8 mouse cellular contexts compared by ENCODE assay signal in the genomic region with DNA sequence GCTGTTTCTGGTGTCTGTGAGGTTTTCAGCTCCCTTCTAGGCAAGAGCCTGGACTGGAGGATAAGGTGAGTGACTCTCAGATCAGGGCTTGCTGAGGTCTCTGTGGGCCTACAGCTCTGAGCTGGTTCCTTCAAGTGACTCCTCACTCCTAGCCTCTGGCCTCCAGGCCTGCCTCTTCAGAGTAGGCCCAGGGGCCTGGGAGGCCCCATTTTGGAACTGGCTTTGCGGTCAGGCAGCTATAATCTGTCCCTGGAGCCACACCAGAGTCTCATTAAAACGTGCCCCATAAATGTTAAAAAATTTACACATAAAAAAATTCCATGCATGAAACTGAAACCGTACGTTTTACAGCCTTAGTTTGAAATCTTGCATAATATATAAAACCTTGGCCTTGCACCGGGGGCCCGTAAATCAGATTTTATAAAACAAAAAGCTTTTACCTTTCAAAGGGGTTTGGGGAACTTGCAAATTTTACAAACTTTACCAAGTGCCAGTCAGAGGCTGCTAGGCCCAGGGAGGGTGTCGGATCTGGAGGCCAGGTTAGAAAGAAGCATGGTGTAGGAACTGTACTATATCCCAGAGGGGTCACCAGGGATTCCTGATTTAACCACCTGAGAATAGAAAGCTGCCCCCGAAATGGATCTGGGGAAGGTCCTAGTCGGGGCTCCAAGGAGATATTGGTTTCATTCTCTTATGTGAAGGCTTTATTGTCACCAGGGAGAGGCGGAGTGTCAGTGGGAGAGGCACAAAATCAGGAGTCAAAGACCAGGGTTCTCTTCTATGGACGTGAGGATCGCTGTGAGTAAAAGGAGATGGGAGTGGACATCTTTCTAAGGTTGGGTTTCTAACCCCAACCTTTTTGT.
DNase-seq lines count a peak whose midpoint lies in the region; ATAC-seq and TF ChIP-seq lines count a peak whose summit lies in the region.
"Had no signal": no experiment of that assay in that cellular context is flagged by ENCODE, and none has a peak within 500 bp of the region (broad histone marks: within the 10 kb centered on the region; RNA-seq: fewer than 3 reads in every experiment).

No protein-coding gene starts in this region.

- peaks cover 17% of the 10 kb centered on the region for H3K4me1 ChIP-seq in embryonic facial prominence, embryonic 15.5 days
- H3K4me1 ChIP-seq in forebrain, embryonic 16.5 days (replicated peaks; ENCODE audit: control insufficient read depth, insufficient read depth, low read length): peaks cover 7% of the 10 kb centered on the region
- peaks cover 8% of the 10 kb centered on the region for H3K4me1 ChIP-seq in midbrain, postnatal 0 days (ENCODE audit: insufficient read depth, low read length)

- no peak overlapping the region for H3K9ac ChIP-seq in embryonic facial prominence, embryonic 15.5 days
- H3K9ac ChIP-seq in forebrain, embryonic 16.5 days (replicated peaks; ENCODE audit: low read depth, low read length): no peak overlapping the region
- H3K9ac ChIP-seq in midbrain, postnatal 0 days (replicated peaks; ENCODE audit: low read length, poor library complexity, severe bottlenecking): no peak overlapping the region

- H3K9me3 ChIP-seq in embryonic facial prominence, embryonic 15.5 days (replicated peaks): no peaks in the 10 kb centered on the region
- H3K9me3 ChIP-seq in forebrain, embryonic 16.5 days (ENCODE audit: control insufficient read depth, low read length): no peaks in the 10 kb centered on the region; the same call in 1 of the 2 replicates
- H3K9me3 ChIP-seq in midbrain, postnatal 0 days (ENCODE audit: low read length): no peaks in the 10 kb centered on the region

- no peaks in the 10 kb centered on the region for H3K36me3 ChIP-seq in embryonic facial prominence, embryonic 15.5 days
- no peaks in the 10 kb centered on the region for H3K36me3 ChIP-seq in forebrain, embryonic 16.5 days (ENCODE audit: control insufficient read depth, insufficient read depth)
- no peaks in the 10 kb centered on the region for H3K36me3 ChIP-seq in midbrain, postnatal 0 days (ENCODE audit: insufficient read depth, low read length)

- H3K4me3 ChIP-seq in embryonic facial prominence, embryonic 15.5 days (replicated peaks): no peak overlapping the region
- H3K4me3 ChIP-seq in forebrain, embryonic 16.5 days (replicated peaks; ENCODE audit: low read length): no peak overlapping the region
- H3K4me3 ChIP-seq in midbrain, postnatal 0 days (ENCODE audit: low read depth, low read length): no peak overlapping the region
- H3K4me3 ChIP-seq: myocyte had no signal

- H3K4me2 ChIP-seq in embryonic facial prominence, embryonic 15.5 days (replicated peaks): no peak overlapping the region
- H3K4me2 ChIP-seq in forebrain, embryonic 16.5 days (ENCODE audit: low read length): no peak overlapping the region
- H3K4me2 ChIP-seq in midbrain, postnatal 0 days (ENCODE audit: low read depth, low read length, poor library complexity, severe bottlenecking): no peak overlapping the region

- H3K27ac ChIP-seq in embryonic facial prominence, embryonic 15.5 days (replicated peaks): peak overlapping the region; percentile 58; the same call in 1 of the 2 replicates
- H3K27ac ChIP-seq in forebrain, embryonic 16.5 days (ENCODE audit: low read length): no peak overlapping the region
- H3K27ac ChIP-seq in midbrain, postnatal 0 days (ENCODE audit: low read depth, low read length): no peak overlapping the region

- no peak for ATAC-seq in embryonic facial prominence, embryonic 15.5 days (ENCODE audit: insufficient number of reproducible peaks, low FRiP score, low TSS enrichment, low read depth)
- ATAC-seq in forebrain, embryonic 16.5 days: peak; percentile 6
- peak; percentile 31; the same call in 1 of the 2 replicates for ATAC-seq in midbrain, postnatal 0 days (ENCODE audit: low FRiP score)

- WGBS in embryonic facial prominence, embryonic 15.5 days: 63% methylated on average over 12 of the region's 12 CpGs
- 71% methylated on average over 12 of the region's 12 CpGs for WGBS in forebrain, embryonic 16.5 days
- 62% methylated on average over 12 of the region's 12 CpGs for WGBS in midbrain, postnatal 0 days

- no peak for TF ChIP-seq CTCF in midbrain, postnatal 0 days (IDR thresholded peaks at IDR 0.05)

- no peaks in the 10 kb centered on the region for H3K27me3 ChIP-seq in embryonic facial prominence, embryonic 15.5 days
- no peaks in the 10 kb centered on the region for H3K27me3 ChIP-seq in forebrain, embryonic 16.5 days (replicated peaks; ENCODE audit: control insufficient read depth, insufficient read depth, low read length)
- no peaks in the 10 kb centered on the region for H3K27me3 ChIP-seq in midbrain, postnatal 0 days (ENCODE audit: insufficient read depth, low read length)

- peak; percentile 19 for DNase-seq in kidney, postnatal 10 days
- no peak for DNase-seq in kidney, adult 18-20 months
- no peak for DNase-seq in midbrain, postnatal 0 days (ENCODE audit: low spot score)
- DNase-seq in thymus, adult 18-20 months: no peak
- DNase-seq in cerebellum, postnatal 4 days (ENCODE audit: low spot score in 2 of 2): no peak
